Mouse (Mus musculus): ENCODE measurements at regions not wholly inside any gene's neighbourhood (a gene's known extent, or its start where the extent isn't known, plus 50 kb on each side); places are given as distances from the start of the nearest gene placed in this dataset.

GRCm38 (mm10) chr8:115536554-115537346 lies 170.8 kb downstream of the Maf start:
- H3K4me2 ChIP-seq (replicated peaks) = 0 out of 2 replicates have a peak overlapping the region, but pooled peaks have one; percentile 7
- no peak overlapping the region for H3K27ac ChIP-seq
- no peak overlapping the region for H3K4me3 ChIP-seq (replicated peaks; ENCODE audit: low read length)
- peak; percentile 59; the same call in 1 of the 2 replicates for ATAC-seq (ENCODE audit: low FRiP score)
- peak; percentile 53 for DNase-seq (ENCODE audit: low spot score)
- no peak overlapping the region for H3K9ac ChIP-seq
- 52% methylated on average over 19 of the region's 19 CpGs for WGBS
- peaks cover 14% of the 10 kb centered on the region for H3K4me1 ChIP-seq (replicated peaks; ENCODE audit: control insufficient read depth, insufficient read depth, low read length)
- H3K27me3 ChIP-seq (ENCODE audit: control insufficient read depth, insufficient read depth, low read length) = no peaks in the 10 kb centered on the region
- no peaks in the 10 kb centered on the region for H3K36me3 ChIP-seq (replicated peaks; ENCODE audit: control insufficient read depth, insufficient read depth)
- no peaks in the 10 kb centered on the region for H3K9me3 ChIP-seq (ENCODE audit: control insufficient read depth, low read length)

GRCm38 (mm10) chr8:115536001-115536400 lies 171.6 kb downstream of the Maf start:
- H3K4me2 ChIP-seq (replicated peaks) = no peak overlapping the region
- H3K9me3 ChIP-seq (ENCODE audit: control insufficient read depth, low read length) = no peaks in the 10 kb centered on the region
- no peaks in the 10 kb centered on the region for H3K27me3 ChIP-seq (ENCODE audit: control insufficient read depth, insufficient read depth, low read length)
- no peak overlapping the region for H3K9ac ChIP-seq
- ATAC-seq (ENCODE audit: low FRiP score) (no peak), DNase-seq (ENCODE audit: low spot score) (no peak)
- H3K4me1 ChIP-seq (replicated peaks; ENCODE audit: control insufficient read depth, insufficient read depth, low read length) = peaks cover 14% of the 10 kb centered on the region
- no peak overlapping the region for H3K27ac ChIP-seq
- H3K36me3 ChIP-seq (replicated peaks; ENCODE audit: control insufficient read depth, insufficient read depth) = no peaks in the 10 kb centered on the region
- 70% methylated on average over 8 of the region's 8 CpGs for WGBS
- no peak overlapping the region for H3K4me3 ChIP-seq (replicated peaks; ENCODE audit: low read length)

GRCm38 (mm10) chr8:115534030-115534429 lies 173.6 kb downstream of the Maf start:
- H3K27me3 ChIP-seq (ENCODE audit: control insufficient read depth, insufficient read depth, low read length) = no peaks in the 10 kb centered on the region
- 48% methylated on average over 2 of the region's 2 CpGs for WGBS
- peaks cover 14% of the 10 kb centered on the region for H3K4me1 ChIP-seq (replicated peaks; ENCODE audit: control insufficient read depth, insufficient read depth, low read length)
- H3K9me3 ChIP-seq (ENCODE audit: control insufficient read depth, low read length) = no peaks in the 10 kb centered on the region
- DNase-seq (ENCODE audit: low spot score) = no peak
- no peak overlapping the region for H3K27ac ChIP-seq
- no peaks in the 10 kb centered on the region for H3K36me3 ChIP-seq (replicated peaks; ENCODE audit: control insufficient read depth, insufficient read depth)
- ATAC-seq (ENCODE audit: low FRiP score) = no peak
- no peak overlapping the region for H3K4me2 ChIP-seq (replicated peaks)
- H3K9ac ChIP-seq = no peak overlapping the region
- H3K4me3 ChIP-seq (replicated peaks; ENCODE audit: low read length) = no peak overlapping the region

GRCm38 (mm10) chr8:115531343-115531742 lies 176.3 kb downstream of the Maf start:
- Histone ChIP-seq H3K4me1 (replicated peaks; ENCODE audit: control insufficient read depth, insufficient read depth, low read length) (peaks cover 2% of the 10 kb centered on the region; the same call in 1 of the 2 replicates), H3K4me2 (replicated peaks) (no peak overlapping the region), H3K9me3 (ENCODE audit: control insufficient read depth, low read length) (no peaks in the 10 kb centered on the region), H3K36me3 (replicated peaks; ENCODE audit: control insufficient read depth, insufficient read depth) (no peaks in the 10 kb centered on the region), H3K27me3 (ENCODE audit: control insufficient read depth, insufficient read depth, low read length) (no peaks in the 10 kb centered on the region), H3K27ac (no peak overlapping the region), H3K9ac (no peak overlapping the region), H3K4me3 (replicated peaks; ENCODE audit: low read length) (no peak overlapping the region)
- WGBS = 90% methylated on average over 6 of the region's 6 CpGs
- ATAC-seq (ENCODE audit: low FRiP score) = no peak
- no peak for DNase-seq (ENCODE audit: low spot score)

- no peak for ATAC-seq (ENCODE audit: low FRiP score)
- H3K4me3 ChIP-seq (replicated peaks; ENCODE audit: low read length) = no peak overlapping the region
- H3K4me1 ChIP-seq (replicated peaks; ENCODE audit: control insufficient read depth, insufficient read depth, low read length) = no peaks in the 10 kb centered on the region
- WGBS = 49% methylated on average over 14 of the region's 14 CpGs
- H3K9ac ChIP-seq = no peak overlapping the region
- H3K4me2 ChIP-seq (replicated peaks) = no peak overlapping the region
- H3K27me3 ChIP-seq (ENCODE audit: control insufficient read depth, insufficient read depth, low read length) = no peaks in the 10 kb centered on the region
- H3K9me3 ChIP-seq (ENCODE audit: control insufficient read depth, low read length) = no peaks in the 10 kb centered on the region
- H3K27ac ChIP-seq = no peak overlapping the region
- no peaks in the 10 kb centered on the region for H3K36me3 ChIP-seq (replicated peaks; ENCODE audit: control insufficient read depth, insufficient read depth)
- no peak for DNase-seq (ENCODE audit: low spot score)
Observed at GRCm38 (mm10) chr8:115529568-115530342, 177.8 kb downstream of the Maf start.

- H3K27ac ChIP-seq = no peak overlapping the region
- 85% methylated on average over 11 of the region's 11 CpGs for WGBS
- H3K9ac ChIP-seq = no peak overlapping the region
- no peaks in the 10 kb centered on the region for H3K4me1 ChIP-seq (replicated peaks; ENCODE audit: control insufficient read depth, insufficient read depth, low read length)
- ATAC-seq (ENCODE audit: low FRiP score) (no peak), DNase-seq (ENCODE audit: low spot score) (no peak)
- no peaks in the 10 kb centered on the region for H3K36me3 ChIP-seq (replicated peaks; ENCODE audit: control insufficient read depth, insufficient read depth)
- no peaks in the 10 kb centered on the region for H3K9me3 ChIP-seq (ENCODE audit: control insufficient read depth, low read length)
- no peak overlapping the region for H3K4me2 ChIP-seq (replicated peaks)
- no peak overlapping the region for H3K4me3 ChIP-seq (replicated peaks; ENCODE audit: low read length)
- H3K27me3 ChIP-seq (ENCODE audit: control insufficient read depth, insufficient read depth, low read length) = no peaks in the 10 kb centered on the region
Observed at GRCm38 (mm10) chr8:115528879-115529278, 178.7 kb downstream of the Maf start.

GRCm38 (mm10) chr8:115525149-115525548 lies 182.4 kb downstream of the Maf start:
- Histone ChIP-seq H3K36me3 (replicated peaks; ENCODE audit: control insufficient read depth, insufficient read depth) (no peaks in the 10 kb centered on the region), H3K9ac (no peak overlapping the region), H3K4me1 (replicated peaks; ENCODE audit: control insufficient read depth, insufficient read depth, low read length) (no peaks in the 10 kb centered on the region), H3K4me2 (replicated peaks) (no peak overlapping the region), H3K4me3 (replicated peaks; ENCODE audit: low read length) (no peak overlapping the region), H3K27me3 (ENCODE audit: control insufficient read depth, insufficient read depth, low read length) (no peaks in the 10 kb centered on the region), H3K27ac (no peak overlapping the region), H3K9me3 (ENCODE audit: control insufficient read depth, low read length) (peaks cover 4% of the 10 kb centered on the region; the same call in 1 of the 2 replicates)
- no peak for ATAC-seq (ENCODE audit: low FRiP score)
- no peak for DNase-seq (ENCODE audit: low spot score)
- 85% methylated on average over 8 of the region's 8 CpGs for WGBS

- no peaks in the 10 kb centered on the region for H3K27me3 ChIP-seq (ENCODE audit: control insufficient read depth, insufficient read depth, low read length)
- H3K4me2 ChIP-seq (replicated peaks) = no peak overlapping the region
- H3K36me3 ChIP-seq (replicated peaks; ENCODE audit: control insufficient read depth, insufficient read depth) = no peaks in the 10 kb centered on the region
- H3K9ac ChIP-seq = no peak overlapping the region
- H3K4me3 ChIP-seq (replicated peaks; ENCODE audit: low read length) = no peak overlapping the region
- 78% methylated on average over 6 of the region's 8 CpGs for WGBS
- H3K27ac ChIP-seq = no peak overlapping the region
- DNase-seq (ENCODE audit: low spot score) (no peak), ATAC-seq (ENCODE audit: low FRiP score) (no peak)
- H3K9me3 ChIP-seq (ENCODE audit: control insufficient read depth, low read length) = peaks cover 5% of the 10 kb centered on the region; the same call in 1 of the 2 replicates
- H3K4me1 ChIP-seq (replicated peaks; ENCODE audit: control insufficient read depth, insufficient read depth, low read length) = no peaks in the 10 kb centered on the region
Observed at GRCm38 (mm10) chr8:115524713-115525112, 182.9 kb downstream of the Maf start.

- H3K9ac ChIP-seq = no peak overlapping the region
- no peaks in the 10 kb centered on the region for H3K4me1 ChIP-seq (replicated peaks; ENCODE audit: control insufficient read depth, insufficient read depth, low read length)
- peaks cover 5% of the 10 kb centered on the region; the same call in 1 of the 2 replicates for H3K9me3 ChIP-seq (ENCODE audit: control insufficient read depth, low read length)
- no peaks in the 10 kb centered on the region for H3K36me3 ChIP-seq (replicated peaks; ENCODE audit: control insufficient read depth, insufficient read depth)
- no peak overlapping the region for H3K4me3 ChIP-seq (replicated peaks; ENCODE audit: low read length)
- H3K27me3 ChIP-seq (ENCODE audit: control insufficient read depth, insufficient read depth, low read length) = no peaks in the 10 kb centered on the region
- no peak overlapping the region for H3K4me2 ChIP-seq (replicated peaks)
- DNase-seq (ENCODE audit: low spot score) (no peak), ATAC-seq (ENCODE audit: low FRiP score) (no peak)
- no peak overlapping the region for H3K27ac ChIP-seq
- 79% methylated on average over 5 of the region's 5 CpGs for WGBS
Observed at GRCm38 (mm10) chr8:115522527-115522926, 185.1 kb downstream of the Maf start.

Measured in hindbrain, embryonic 14.5 days (tissue).